Mouse (Mus musculus) ZHBTc4 (cell line): ENCODE data around the gene Slc1a2.

Source experiments
- DNase-seq: peaks from one replicate; pipeline ENCODE4 v3.0.0-alpha.2; 2011; ENCODE audit warnings: low read depth, low spot score

Gene Slc1a2

DNA sequence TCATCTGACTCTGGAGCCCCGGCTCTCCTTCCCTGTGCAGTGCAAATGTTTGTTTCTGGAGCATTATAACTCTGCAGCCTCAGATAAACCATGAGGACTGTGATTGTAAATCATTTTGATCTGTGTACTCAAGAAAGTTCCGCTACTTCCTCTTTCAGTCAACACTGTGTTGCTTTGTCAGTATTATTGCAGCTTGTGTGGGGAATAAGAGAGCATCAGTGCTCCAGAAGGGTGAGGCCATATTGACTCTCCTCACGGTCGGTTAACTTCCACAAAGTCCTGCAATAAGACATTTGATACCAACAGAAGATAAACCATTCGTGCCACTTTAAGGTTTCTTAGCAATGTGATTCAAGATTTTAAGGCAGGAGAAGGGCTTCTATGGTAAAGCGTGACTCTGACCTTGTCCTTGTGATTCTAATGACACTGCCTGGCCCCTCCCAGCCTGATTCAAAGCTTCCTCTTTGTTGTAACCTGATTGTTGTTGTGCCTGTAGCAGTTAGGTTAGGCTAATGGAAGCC lies 156.9 kb downstream of the Slc1a2 start:
- DNase-seq, result peak; percentile 77

DNA sequence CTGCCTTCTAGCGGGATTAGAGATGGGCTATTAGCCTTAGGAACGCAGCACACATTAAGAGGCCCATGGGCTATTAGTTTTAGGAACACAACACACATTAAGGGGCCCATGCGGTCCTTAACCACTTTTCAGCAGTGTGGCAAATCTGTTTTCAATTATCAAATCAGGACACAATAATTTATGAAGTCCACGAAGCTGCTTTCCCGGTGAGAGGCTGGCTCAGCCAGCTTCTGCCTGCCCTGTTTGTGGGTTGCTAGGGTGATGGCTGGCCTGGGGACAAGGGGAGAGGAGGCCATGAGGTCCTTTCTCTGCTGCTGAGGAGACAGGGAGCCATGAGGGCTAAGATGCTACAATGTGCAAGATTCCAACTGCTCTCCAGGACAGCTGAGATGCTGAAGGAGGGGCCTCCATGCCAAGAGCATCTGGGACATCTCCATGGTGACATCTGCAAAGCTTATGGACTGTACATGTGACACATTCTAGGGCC lies 161.8 kb downstream of the Slc1a2 start:
- no peak for DNase-seq

DNA sequence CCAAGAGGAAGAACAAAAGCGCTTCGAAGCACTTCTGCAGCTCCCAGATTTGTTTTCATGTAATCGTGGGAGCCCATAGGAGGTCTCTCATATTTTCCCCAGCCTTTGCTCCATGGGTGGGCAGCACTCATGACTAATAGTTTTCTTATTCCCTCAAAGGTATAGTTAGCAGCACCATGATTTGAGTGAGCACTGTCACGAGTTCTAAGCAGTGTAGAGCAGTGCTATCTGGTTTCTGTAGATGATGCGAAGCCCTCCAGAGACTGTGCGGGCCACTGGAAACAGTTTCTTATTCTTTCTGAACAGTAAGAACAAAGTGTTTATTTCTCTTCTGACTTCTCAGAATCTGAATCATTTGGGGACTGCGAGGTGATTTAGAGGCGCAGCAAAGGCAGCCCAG lies 162.3 kb downstream of the Slc1a2 start:
- DNase-seq, result no peak

DNA sequence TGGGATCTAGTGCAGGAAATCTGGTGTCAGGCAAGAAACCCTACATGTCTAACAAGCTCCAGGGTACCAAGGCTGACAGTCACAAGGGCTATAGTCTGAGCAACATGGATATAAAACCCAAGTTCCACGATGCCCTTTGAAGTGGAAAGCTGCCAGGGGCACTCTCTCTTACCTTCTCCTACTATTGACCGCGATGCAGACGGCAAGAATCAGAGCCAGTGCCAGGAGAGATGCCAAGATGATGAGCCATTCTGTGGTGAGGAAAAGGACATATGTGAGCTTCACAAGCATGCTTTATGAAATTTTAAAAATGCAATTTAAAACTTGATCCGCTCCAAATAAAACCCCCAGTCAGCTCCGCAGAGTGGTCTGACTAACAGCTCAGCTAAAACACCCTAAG lies 163.6 kb downstream of the Slc1a2 start:
- no peak for DNase-seq

DNA sequence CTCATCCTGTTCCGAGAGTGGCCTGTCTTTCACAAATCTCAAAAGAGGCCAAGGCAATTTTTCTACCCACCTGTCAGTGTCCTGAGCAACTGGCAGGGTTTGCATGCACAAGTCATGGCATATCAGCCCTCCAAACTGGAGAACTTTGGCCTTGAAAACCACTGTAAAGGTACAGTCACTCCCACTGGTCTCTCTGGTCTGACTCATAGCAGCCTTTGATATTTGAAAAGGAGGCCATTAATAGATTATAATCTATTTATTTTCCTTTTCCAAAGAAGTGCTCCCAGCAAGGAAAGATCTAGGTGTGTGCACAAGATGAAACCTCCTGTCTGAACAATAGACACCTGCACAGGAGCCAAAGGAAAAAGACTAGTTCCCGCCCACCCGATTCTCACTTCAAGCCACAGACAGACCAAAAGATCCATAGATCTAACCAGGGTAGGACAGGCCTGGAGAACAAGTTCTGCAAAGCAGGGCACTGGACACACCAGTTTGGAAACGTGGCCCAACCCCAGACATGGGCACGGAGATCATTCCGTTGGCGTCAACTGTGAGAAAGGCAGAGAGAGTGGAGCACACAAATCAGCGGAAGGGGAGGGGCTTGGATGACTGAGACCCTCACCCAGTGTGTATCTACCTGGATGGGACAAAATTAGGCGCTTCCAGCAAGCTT lies 167.6 kb downstream of the Slc1a2 start:
- no peak for DNase-seq

DNA sequence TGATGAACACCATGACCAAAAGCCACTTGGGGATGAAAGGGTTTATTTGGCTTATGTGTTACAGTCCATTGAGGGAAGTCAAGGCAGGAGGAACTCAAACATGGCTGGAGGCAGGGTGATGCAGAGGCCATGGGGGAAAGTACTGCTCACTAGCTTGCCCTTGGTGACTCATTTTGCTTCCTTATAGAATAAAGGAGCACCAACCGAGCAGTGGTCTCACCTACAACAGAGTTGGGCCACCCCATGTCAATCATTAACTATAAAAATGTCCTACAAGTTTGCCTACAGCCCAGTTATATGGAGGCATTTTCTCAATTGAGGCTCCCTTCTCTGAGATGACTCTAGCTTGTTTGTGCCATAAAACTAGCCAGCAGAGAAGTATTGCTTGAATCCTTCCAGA lies 169.4 kb downstream of the Slc1a2 start:
- DNase-seq, result no peak

DNA sequence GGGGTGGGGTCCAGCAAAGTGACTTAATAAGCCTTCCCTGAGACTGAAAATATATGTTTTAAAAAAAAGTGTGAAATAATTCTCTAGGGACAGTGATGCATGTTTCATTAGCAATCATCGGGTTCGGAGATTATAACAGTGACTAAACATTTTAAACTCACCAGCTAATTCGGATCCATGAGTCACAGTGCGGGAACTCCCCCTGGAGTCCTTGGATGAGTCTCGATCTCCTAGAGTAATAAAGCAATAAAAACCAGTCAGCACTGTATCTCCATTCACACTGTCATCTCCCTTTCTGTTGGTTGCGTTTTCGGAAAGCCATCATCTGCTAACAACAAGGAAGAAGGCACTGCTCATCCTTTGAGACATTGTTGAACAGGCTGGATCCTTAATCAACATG lies 169.9 kb downstream of the Slc1a2 start:
- no peak for DNase-seq

DNA sequence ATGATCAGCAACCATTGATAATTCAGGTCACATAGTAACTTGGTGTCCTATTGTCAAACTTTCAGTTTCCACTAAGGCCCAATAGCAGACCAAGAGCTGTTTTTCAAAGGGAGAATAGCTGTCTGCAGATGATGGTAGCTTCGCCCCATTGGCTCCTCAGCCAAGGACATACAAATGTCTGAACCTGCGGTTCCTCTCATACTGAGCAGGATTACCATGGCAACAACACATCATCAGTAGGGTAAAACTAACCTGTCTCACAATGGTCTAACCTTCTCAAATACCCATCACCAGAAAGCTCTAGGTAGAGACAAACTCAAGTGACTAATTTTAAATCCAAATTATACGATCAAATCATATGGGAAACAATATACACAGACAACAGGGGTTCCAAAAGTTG lies 170.7 kb downstream of the Slc1a2 start:
- DNase-seq, result no peak

DNA sequence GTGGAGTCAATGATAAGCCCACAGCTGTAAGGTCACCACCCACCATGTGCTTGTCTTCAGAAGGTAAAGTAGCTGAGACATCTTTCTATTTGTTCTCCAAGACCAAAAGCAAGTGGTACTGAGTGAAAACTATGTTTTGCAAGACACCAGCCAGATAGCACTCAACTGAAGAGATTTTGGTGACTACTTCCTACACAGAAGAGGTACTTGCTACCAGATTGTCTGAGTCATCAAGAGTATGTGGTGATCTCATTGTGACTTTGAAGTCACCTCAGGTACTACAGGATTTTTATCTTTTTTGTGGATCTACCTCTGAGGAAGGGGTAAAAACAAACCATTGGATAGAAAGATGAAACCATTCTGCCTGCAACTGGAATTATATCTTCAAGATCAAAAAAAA lies 173.1 kb downstream of the Slc1a2 start:
- DNase-seq, result no peak

DNA sequence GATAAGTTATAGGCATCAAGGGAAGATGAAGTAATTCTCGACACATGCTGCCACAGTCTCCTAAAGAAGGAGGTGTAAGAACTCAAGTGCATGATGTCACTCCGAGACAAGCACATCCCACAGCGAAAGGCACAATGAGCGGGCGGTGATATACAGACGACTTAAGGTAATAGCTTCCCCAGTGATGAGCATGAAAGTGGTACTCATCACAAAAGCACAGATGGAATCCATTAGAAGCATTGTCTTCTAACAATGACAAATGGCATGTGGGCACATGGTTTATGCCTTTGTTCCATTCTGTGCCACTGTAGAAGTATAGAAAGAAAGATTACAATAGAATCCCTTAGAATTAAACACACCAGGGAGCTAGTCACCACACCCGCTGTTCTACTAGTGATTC lies 179.7 kb downstream of the Slc1a2 start:
- DNase-seq, result peak; percentile 7
